Mouse (Mus musculus) MEL (cell line): Measurements from ENCODE around the gene Lrrc46.

Experiments used
- BHLHE40 ChIP-seq: IDR thresholded peaks from 2 replicates; pipeline ENCODE4 v1.6.1; 2012; ENCODE audit warnings: low read depth, mild to moderate bottlenecking, inconsistent platforms, low read length, improper control_type of control experiment, borderline replicate concordance
- CHD2 ChIP-seq: IDR thresholded peaks from 2 replicates; pipeline ENCODE4 v1.6.1; 2011; ENCODE audit warnings: low read length, improper control_type of control experiment
- CTCF ChIP-seq, 3 experiments: IDR thresholded peaks in 2 of 3; conservative IDR thresholded peaks in 1 of 3; 2 replicates each; pipeline ENCODE4 v1.5.1; 2011 to 2012; ENCODE audit warnings: low read length in 3 of 3, low read depth in 2 of 3, mild to moderate bottlenecking in 2 of 3, improper control_type of control experiment in 1 of 3, inconsistent platforms in 1 of 3, mixed read lengths in 1 of 3, moderate library complexity in 1 of 3; ENCODE audit not compliant: control insufficient read depth in 1 of 3, insufficient read depth in 1 of 3, poor library complexity in 1 of 3, severe bottlenecking in 1 of 3
- E2F4 ChIP-seq: IDR thresholded peaks from 2 replicates; pipeline ENCODE4 v1.6.1; 2011; ENCODE audit warnings: low read depth, low read length, improper control_type of control experiment, borderline replicate concordance
- ELF1 ChIP-seq: IDR thresholded peaks from 2 replicates; pipeline ENCODE4 v1.6.1; 2014; ENCODE audit warnings: low read depth, mild to moderate bottlenecking, inconsistent platforms, low read length, improper control_type of control experiment, moderate library complexity
- EP300 ChIP-seq, 2 experiments: IDR thresholded peaks; 2 replicates each; pipeline ENCODE4 v1.6.1; 2011; ENCODE audit warnings: improper control_type of control experiment in 2 of 2, low read length in 2 of 2, low read depth in 1 of 2, mild to moderate bottlenecking in 1 of 2
- HCFC1 ChIP-seq: IDR thresholded peaks from 2 replicates; pipeline ENCODE4 v1.6.1; 2012; ENCODE audit warnings: low read depth, mild to moderate bottlenecking, inconsistent platforms, low read length, improper control_type of control experiment, moderate library complexity
- JUND ChIP-seq: IDR thresholded peaks from 2 replicates; pipeline ENCODE4 v1.6.1; 2011; ENCODE audit warnings: low read depth, mild to moderate bottlenecking, improper control_type of control experiment, low read length
- MAFK ChIP-seq: IDR thresholded peaks from 2 replicates; pipeline ENCODE4 v1.6.1; 2011; ENCODE audit warnings: low read depth, mild to moderate bottlenecking, low read length, improper control_type of control experiment, borderline replicate concordance
- MYC ChIP-seq: IDR thresholded peaks from 2 replicates; pipeline ENCODE4 v1.6.1; 2011; ENCODE audit warnings: low read depth, mild to moderate bottlenecking, low read length, improper control_type of control experiment, moderate library complexity
- POLR2A ChIP-seq, 2 experiments: IDR thresholded peaks; 2 replicates each; pipeline ENCODE4 v1.6.1; 2011 to 2012; ENCODE audit warnings: low read length in 2 of 2, mild to moderate bottlenecking in 2 of 2, control low read depth in 1 of 2, improper control_type of control experiment in 1 of 2, low read depth in 1 of 2, moderate library complexity in 1 of 2; ENCODE audit not compliant: control insufficient read depth in 1 of 2, insufficient read depth in 1 of 2, poor library complexity in 1 of 2
- POLR2AphosphoS2 ChIP-seq: IDR thresholded peaks from 2 replicates; pipeline ENCODE4 v1.6.1; 2011; ENCODE audit warnings: low read length, improper control_type of control experiment

- TF ChIP-seq CTCF (IDR thresholded peaks at IDR 0.05 in 2 of 3, conservative IDR thresholded peaks at IDR 0.05 in 1 of 3; ENCODE audit: control insufficient read depth in 1 of 3, insufficient read depth in 1 of 3, low read depth in 2 of 3, low read length in 3 of 3, poor library complexity in 1 of 3, severe bottlenecking in 1 of 3) (no peak), BHLHE40 (no peak), ELF1 (no peak), E2F4 (no peak), CHD2 (no peak), POLR2AphosphoS2 (no peak), EP300 (IDR thresholded peaks at IDR 0.05; ENCODE audit: low read depth in 1 of 2, low read length in 2 of 2) (no peak), JUND (no peak), MAFK (no peak), POLR2A (IDR thresholded peaks at IDR 0.05; ENCODE audit: control insufficient read depth in 1 of 2, insufficient read depth in 1 of 2, low read depth in 1 of 2, low read length in 2 of 2, poor library complexity in 1 of 2) (no peak), MYC (no peak), HCFC1 (no peak)
These were observed 7.4 kb downstream of the Lrrc46 start for GRCm38 (mm10) chr11:97033781-97034180.
